Mouse (Mus musculus) neural tube, embryonic 13.5 days (tissue): ENCODE measurements around the gene Cfh. TPM values are rescaled to one million over a fixed set of nuclear protein-coding genes. Genes with fewer than 3 reads are reported as not detected.
"Not testable (repeated sequence)": the region's sequence is repeated elsewhere in the genome, so short reads cannot be mapped to it uniquely, and the experiment has no call there.

Experiments used
- ATAC-seq: fragments of 200-750 bp; cut with Nextera tagmentation; 2 replicates; pipeline ENCODE4 v1.8.0; 2017; ENCODE audit warnings: low read depth, mild to moderate bottlenecking, moderate TSS enrichment, moderate library complexity
- H3K27ac ChIP-seq: fragments of 300-500 bp; sonication (generic); replicated peaks from 2 replicates; pipeline ENCODE4 v1.5.1; 2015; ENCODE audit warnings: moderate library complexity, mild to moderate bottlenecking, inconsistent platforms
- H3K27me3 ChIP-seq: fragments of 300-500 bp; sonication (generic); 2 replicates; pipeline ENCODE4 v1.6.1; 2015; ENCODE audit warnings: mild to moderate bottlenecking, inconsistent platforms
- H3K36me3 ChIP-seq: fragments of 300-500 bp; sonication (generic); 2 replicates; pipeline ENCODE4 v1.6.1; 2015; ENCODE audit warnings: mild to moderate bottlenecking, inconsistent platforms
- H3K4me1 ChIP-seq: fragments of 300-500 bp; sonication (generic); replicated peaks from 2 replicates; pipeline ENCODE4 v1.6.1; 2015; ENCODE audit warnings: inconsistent platforms
- H3K4me2 ChIP-seq: fragments of 300-500 bp; sonication (generic); 2 replicates; pipeline ENCODE4 v1.6.1; 2015; ENCODE audit warnings: inconsistent platforms, mild to moderate bottlenecking, moderate library complexity
- H3K4me3 ChIP-seq: fragments of 300-500 bp; sonication (generic); 2 replicates; pipeline ENCODE4 v1.5.1; 2015; ENCODE audit warnings: mild to moderate bottlenecking, inconsistent platforms
- H3K9ac ChIP-seq: fragments of 300-500 bp; sonication (generic); 2 replicates; pipeline ENCODE4 v1.6.1; 2015; ENCODE audit warnings: moderate library complexity, mild to moderate bottlenecking, inconsistent platforms
- H3K9me3 ChIP-seq: fragments of 300-500 bp; sonication (generic); 2 replicates; pipeline ENCODE4 v1.6.1; 2016; ENCODE audit warnings: inconsistent platforms
- WGBS: fragments of 180-500 bp; shearing (Covaris S2); methylation state at CpG from one replicate; pipeline ENCODE4 v1.1.7; 2015; 5-methylcytosine and 5-hydroxymethylcytosine counted together
- polyA plus RNA-seq: library from polyadenylated mRNA; unstranded; fragments of >200 nt; fragmentation: Nextera tagmentation; extraction: Ambion mirVana; gene quantifications from 2 replicates; pipeline ENCODE4 v1.2.1, GENCODE M21; 2015

The Cfh gene
- polyA plus RNA-seq = 14.0 and 14.4 TPM in 2 replicates

- ATAC-seq = not testable (repeated sequence)
Observed at GRCm38 (mm10) chr1:140183664-140184063, at the start of gene Cfh. TSS of gene Cfh (minus strand) at chr1:140183764.

GRCm38 (mm10) chr1:140226673-140227072 is 43.1 kb upstream of the Cfh start:
- Histone ChIP-seq H3K4me1 (no peaks in the 10 kb centered on the region), H3K27me3 (no peaks in the 10 kb centered on the region), H3K9ac (no peak overlapping the region), H3K9me3 (no peaks in the 10 kb centered on the region), H3K4me3 (no peak overlapping the region), H3K36me3 (no peaks in the 10 kb centered on the region), H3K27ac (no peak overlapping the region), H3K4me2 (no peak overlapping the region)
- 88% methylated on average over 8 of the region's 8 CpGs for WGBS
- no peak for ATAC-seq

More at GRCm38 (mm10) chr1:140183664-140184063, at the start of gene Cfh:
- not testable (repeated sequence) for H3K4me3 ChIP-seq, H3K27me3 ChIP-seq, H3K9ac ChIP-seq, H3K36me3 ChIP-seq, H3K4me2 ChIP-seq, H3K27ac ChIP-seq, H3K4me1 ChIP-seq, H3K9me3 ChIP-seq

- Histone ChIP-seq H3K27me3 (no peaks in the 10 kb centered on the region), H3K4me2 (no peak overlapping the region), H3K4me3 (no peak overlapping the region), H3K9me3 (no peaks in the 10 kb centered on the region), H3K4me1 (no peaks in the 10 kb centered on the region), H3K36me3 (no peaks in the 10 kb centered on the region), H3K9ac (no peak overlapping the region), H3K27ac (no peak overlapping the region)
- no peak for ATAC-seq
- 47% methylated on average over 3 of the region's 3 CpGs for WGBS
Observed at GRCm38 (mm10) chr1:140225221-140225620, 41.7 kb upstream of the Cfh start.

GRCm38 (mm10) chr1:140205329-140205728 is 21.8 kb upstream of the Cfh start:
- Histone ChIP-seq H3K27ac (no peak overlapping the region), H3K36me3 (no peaks in the 10 kb centered on the region), H3K4me1 (no peaks in the 10 kb centered on the region), H3K4me2 (no peak overlapping the region), H3K4me3 (no peak overlapping the region), H3K27me3 (no peaks in the 10 kb centered on the region), H3K9ac (no peak overlapping the region), H3K9me3 (no peaks in the 10 kb centered on the region)
- WGBS = 87% methylated on average over 2 of the region's 2 CpGs
- no peak for ATAC-seq

- H3K27ac ChIP-seq, H3K4me2 ChIP-seq, H3K4me3 ChIP-seq, H3K9me3 ChIP-seq, H3K27me3 ChIP-seq, ATAC-seq, H3K9ac ChIP-seq, H3K36me3 ChIP-seq, H3K4me1 ChIP-seq: not testable (repeated sequence)
- 76% methylated on average over 2 of the region's 2 CpGs for WGBS
Observed at GRCm38 (mm10) chr1:140188500-140188899, 4.9 kb upstream of the Cfh start.

- no peak overlapping the region for H3K4me2 ChIP-seq
- H3K9me3 ChIP-seq = no peaks in the 10 kb centered on the region
- H3K36me3 ChIP-seq = no peaks in the 10 kb centered on the region
- no peak overlapping the region for H3K9ac ChIP-seq
- no peaks in the 10 kb centered on the region for H3K27me3 ChIP-seq
- WGBS = 80% methylated on average over 2 of the region's 2 CpGs
- H3K27ac ChIP-seq = no peak overlapping the region
- no peak overlapping the region for H3K4me3 ChIP-seq
- no peak for ATAC-seq
- no peaks in the 10 kb centered on the region for H3K4me1 ChIP-seq
Observed at GRCm38 (mm10) chr1:140183208-140183607, 356 bp downstream of the Cfh start.

GRCm38 (mm10) chr1:140180125-140180524 is 3.4 kb downstream of the Cfh start:
- Histone ChIP-seq H3K27me3 (no peaks in the 10 kb centered on the region), H3K36me3 (no peaks in the 10 kb centered on the region), H3K4me1 (no peaks in the 10 kb centered on the region), H3K27ac (no peak overlapping the region), H3K9ac (no peak overlapping the region), H3K4me3 (no peak overlapping the region), H3K4me2 (no peak overlapping the region), H3K9me3 (no peaks in the 10 kb centered on the region)
- ATAC-seq = no peak
- WGBS = 65% methylated on average over 1 of the region's 1 CpGs

- 63% methylated on average over 2 of the region's 2 CpGs for WGBS
- Histone ChIP-seq H3K27ac (no peak overlapping the region), H3K27me3 (no peaks in the 10 kb centered on the region), H3K9me3 (no peaks in the 10 kb centered on the region), H3K9ac (no peak overlapping the region), H3K4me3 (no peak overlapping the region), H3K4me2 (no peak overlapping the region), H3K4me1 (no peaks in the 10 kb centered on the region), H3K36me3 (no peaks in the 10 kb centered on the region)
- ATAC-seq = no peak
Observed at GRCm38 (mm10) chr1:140175442-140175841, 8.1 kb downstream of the Cfh start.

- H3K4me3 ChIP-seq = no peak overlapping the region
- H3K27ac ChIP-seq = no peak overlapping the region
- H3K4me1 ChIP-seq = no peaks in the 10 kb centered on the region
- no peaks in the 10 kb centered on the region for H3K27me3 ChIP-seq
- no peak overlapping the region for H3K4me2 ChIP-seq
- WGBS = 41% methylated on average over 4 of the region's 4 CpGs
- ATAC-seq = no peak
- no peaks in the 10 kb centered on the region for H3K36me3 ChIP-seq
- no peak overlapping the region for H3K9ac ChIP-seq
- no peaks in the 10 kb centered on the region for H3K9me3 ChIP-seq
Observed at GRCm38 (mm10) chr1:140171581-140172154, 11.9 kb downstream of the Cfh start.

GRCm38 (mm10) chr1:140158970-140159369 is 24.6 kb downstream of the Cfh start:
- Histone ChIP-seq H3K9ac (no peak overlapping the region), H3K27me3 (no peaks in the 10 kb centered on the region), H3K4me2 (no peak overlapping the region), H3K9me3 (no peaks in the 10 kb centered on the region), H3K36me3 (no peaks in the 10 kb centered on the region), H3K27ac (no peak overlapping the region), H3K4me3 (no peak overlapping the region), H3K4me1 (no peaks in the 10 kb centered on the region)
- WGBS = 82% methylated on average over 3 of the region's 3 CpGs
- no peak for ATAC-seq

GRCm38 (mm10) chr1:140069471-140069870 is 114.1 kb downstream of the Cfh start:
- no peaks in the 10 kb centered on the region for H3K36me3 ChIP-seq
- no peak overlapping the region for H3K27ac ChIP-seq
- no peaks in the 10 kb centered on the region for H3K9me3 ChIP-seq
- ATAC-seq = no peak
- no peak overlapping the region for H3K9ac ChIP-seq
- no peaks in the 10 kb centered on the region for H3K4me1 ChIP-seq
- no peak overlapping the region for H3K4me2 ChIP-seq
- no peak overlapping the region for H3K4me3 ChIP-seq
- H3K27me3 ChIP-seq = no peaks in the 10 kb centered on the region
